Mouse (Mus musculus): ENCODE results near the gene Disp2.

DNA sequence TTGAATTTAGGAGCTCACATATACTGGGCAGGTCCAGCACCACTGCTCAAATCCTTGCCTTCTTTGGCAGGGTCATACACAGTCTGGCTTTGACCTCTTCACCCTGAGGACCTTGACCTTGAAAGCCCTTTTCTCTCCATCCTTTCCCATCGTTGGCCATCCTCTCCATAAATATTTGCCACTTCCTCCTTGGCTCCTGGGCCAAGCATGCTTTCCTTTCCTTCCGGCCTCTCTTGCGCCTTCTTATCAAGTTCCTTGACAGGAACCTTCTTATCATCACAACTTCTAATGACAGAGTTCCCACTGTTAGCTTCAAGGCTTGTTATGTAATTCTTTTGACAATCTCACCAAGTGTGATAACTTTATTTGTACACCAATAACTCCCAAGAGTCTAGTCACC is 25.6 kb downstream of the Disp2 start:
- TF ChIP-seq CTCF (IDR thresholded peaks at IDR 0.05; ENCODE audit: low read depth) = no peak
- TF ChIP-seq EP300 (IDR thresholded peaks at IDR 0.05; ENCODE audit: low read depth) = peak; percentile 26; the same call in 1 of the 2 replicates
